Mouse (Mus musculus) limb, embryonic 10.5 days (tissue): ENCODE data around the gene Zfp472. TPM values are rescaled to one million over a fixed set of nuclear protein-coding genes. Genes with fewer than 3 reads are reported as not detected.

Experiments used
- polyA plus RNA-seq: library from polyadenylated mRNA; unstranded; fragments of >200 nt; fragmentation: Nextera tagmentation; extraction: Ambion mirVana; gene quantifications from 2 replicates; pipeline ENCODE4 v1.2.1, GENCODE M21; 2016

The Zfp472 gene
- polyA plus RNA-seq, 1 experiment from 2014 or later: 13.7 TPM

Other genes with a start within 250 kb of the Zfp472 start
- gene Zfp871, start 177.5 kb upstream of the Zfp472 start, polyA plus RNA-seq: 36.7 and 46.7 TPM in 2 replicates
- gene Zfp811, start 155.9 kb upstream of the Zfp472 start, polyA plus RNA-seq: 2.8 and 4.4 TPM in 2 replicates
- gene Zfp799, start 135.6 kb upstream of the Zfp472 start, polyA plus RNA-seq: 10.2 and 18.4 TPM in 2 replicates
- 6.5 and 7.6 TPM in 2 replicates for gene Zfp870, start 74.2 kb upstream of the Zfp472 start, polyA plus RNA-seq
- not detected in 2 replicates for gene Cyp4f14, start 48.5 kb upstream of the Zfp472 start, polyA plus RNA-seq
- 2.3 and 2.6 TPM in 2 replicates for gene Cyp4f13, start 18.4 kb upstream of the Zfp472 start, polyA plus RNA-seq
- gene Zfp952, start 27.3 kb downstream of the Zfp472 start, polyA plus RNA-seq: 10.4 and 13.8 TPM in 2 replicates
- 11.7 and 15.4 TPM in 2 replicates for gene Zfp763, start 67.6 kb downstream of the Zfp472 start, polyA plus RNA-seq
- gene 4921501E09Rik, start 102.2 kb downstream of the Zfp472 start, polyA plus RNA-seq: not detected in 2 replicates
- gene Zfp563, start 123.5 kb downstream of the Zfp472 start, polyA plus RNA-seq: 5.9 and 8.6 TPM in 2 replicates
- 0.11 TPM in 1 of 2 replicates, not detected in the other for gene Morc2b, start 173.9 kb downstream of the Zfp472 start, polyA plus RNA-seq
- gene Olfr55, start 202.6 kb downstream of the Zfp472 start, polyA plus RNA-seq: not detected in 2 replicates
- not detected in 2 replicates for gene Olfr239, start 225.5 kb downstream of the Zfp472 start, polyA plus RNA-seq